Mouse (Mus musculus) embryo, embryonic 11.5 days (tissue): ENCODE data around the gene Zfp605.
"Not testable (repeated sequence)": the region's sequence is repeated elsewhere in the genome, so short reads cannot be mapped to it uniquely, and the experiment has no call there.

Experiments used
- DNase-seq: peaks from one replicate; pipeline ENCODE4 v3.0.0-alpha.2; 2012; ENCODE audit warnings: low read depth, low spot score

The Zfp605 gene

GRCm38 (mm10) chr5:110107581-110108304 is 2.1 kb upstream of the Zfp605 start, which contains the start of gene Gtpbp6:
Gene Gtpbp6 (minus strand): TSS chr5:110108197.
- DNase-seq, result peak; percentile 94

GRCm38 (mm10) chr5:110108305-110108628 is 1.6 kb upstream of the Zfp605 start:
- DNase-seq, result no peak

- not testable (repeated sequence) for DNase-seq
Observed at GRCm38 (mm10) chr5:110122380-110122779, 12.5 kb downstream of the Zfp605 start.

GRCm38 (mm10) chr5:110135293-110136086 is 25.6 kb downstream of the Zfp605 start, which contains the start of gene Chfr:
Gene Chfr (plus strand): TSS chr5:110135842.
- peak; percentile 95 for DNase-seq

- no peak for DNase-seq
Observed at GRCm38 (mm10) chr5:110136087-110136464, 26.2 kb downstream of the Zfp605 start.

GRCm38 (mm10) chr5:110137816-110138215 is 27.9 kb downstream of the Zfp605 start:
- DNase-seq, result no peak

- no peak for DNase-seq
Observed at GRCm38 (mm10) chr5:110139325-110139724, 29.4 kb downstream of the Zfp605 start.

- no peak for DNase-seq
Observed at GRCm38 (mm10) chr5:110140424-110140823, 30.5 kb downstream of the Zfp605 start.

GRCm38 (mm10) chr5:110142309-110142708 is 32.4 kb downstream of the Zfp605 start:
- DNase-seq, result no peak

- DNase-seq, result no peak
Observed at GRCm38 (mm10) chr5:110143007-110143406, 33.1 kb downstream of the Zfp605 start.

GRCm38 (mm10) chr5:110169374-110169773 is 59.5 kb downstream of the Zfp605 start:
- no peak for DNase-seq

- DNase-seq, result peak; percentile 92
Observed at GRCm38 (mm10) chr5:110176362-110177020, 66.6 kb downstream of the Zfp605 start, which contains the start of gene Golga3. Gene Golga3 (plus strand): TSS chr5:110176701.

- DNase-seq, result no peak
Observed at GRCm38 (mm10) chr5:110177021-110177420, 67.1 kb downstream of the Zfp605 start.

- DNase-seq, result no peak
Observed at GRCm38 (mm10) chr5:110178628-110179027, 68.7 kb downstream of the Zfp605 start.
